ENCODE assay signal across 23 mouse cellular contexts in the genomic region with DNA sequence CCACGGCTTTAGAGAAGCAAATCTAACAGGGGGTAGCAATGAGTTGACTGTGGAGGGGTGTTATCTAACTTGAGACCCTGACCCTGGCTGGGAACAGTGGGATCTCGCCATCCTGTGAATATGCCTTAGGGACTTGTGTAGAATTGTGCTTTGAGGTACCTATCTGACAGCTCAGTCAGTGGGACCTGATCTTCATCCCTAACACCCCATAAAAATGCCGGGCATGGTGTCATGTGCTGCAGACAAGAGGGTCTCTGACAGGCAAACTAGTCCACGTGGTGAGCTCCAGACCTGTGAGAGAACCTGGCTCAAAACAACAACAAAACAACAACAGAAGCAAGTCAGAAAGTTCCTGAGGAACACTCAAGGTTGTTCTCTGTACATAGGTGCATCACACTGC. TPM values are rescaled to one million over a fixed set of nuclear protein-coding genes. Genes with fewer than 3 reads are reported as not detected.
DNase-seq lines count a peak whose midpoint lies in the region; ATAC-seq and TF ChIP-seq lines count a peak whose summit lies in the region.
"Had no signal": no experiment of that assay in that cellular context is flagged by ENCODE, and none has a peak within 500 bp of the region (broad histone marks: within the 10 kb centered on the region; RNA-seq: fewer than 3 reads in every experiment).

No protein-coding gene starts in this region.

- peak; percentile 43; the same call in 1 of the 2 replicates for ATAC-seq in heart, embryonic 14.5 days (ENCODE audit: insufficient number of reproducible peaks, insufficient read depth, low FRiP score, low read depth)
- ATAC-seq in liver, embryonic 13.5 days (ENCODE audit: low read depth): no peak
- no peak for ATAC-seq in activated CD4-positive, CD25-positive, alpha-beta regulatory T cell, adult 4 months
- ATAC-seq in hindbrain, embryonic 11.5 days (ENCODE audit: low FRiP score): no peak
- ATAC-seq: forebrain, embryonic 14.5 days had no signal

- no peaks in the 10 kb centered on the region for H3K36me3 ChIP-seq in heart, embryonic 14.5 days (ENCODE audit: control insufficient read depth, insufficient read depth, low read length)
- H3K36me3 ChIP-seq in thymus, adult 2 months (ENCODE audit: control insufficient read depth, insufficient read depth, low read length): peaks cover 22% of the 10 kb centered on the region
- no peaks in the 10 kb centered on the region for H3K36me3 ChIP-seq in liver, embryonic 13.5 days
- H3K36me3 ChIP-seq in hindbrain, embryonic 11.5 days (ENCODE audit: control insufficient read depth, insufficient read depth, low read length): no peaks in the 10 kb centered on the region
- H3K36me3 ChIP-seq: embryonic facial prominence, embryonic 10.5 days; heart, embryonic 15.5 days; hindbrain, embryonic 12.5 days; neural tube, embryonic 12.5 days had no signal

- DNase-seq in heart, postnatal 14 days: no peak
- no peak for DNase-seq in thymus, adult 2 months
- no peak for DNase-seq in thymus, postnatal 0 days (ENCODE audit: low spot score)
- no peak for DNase-seq in liver, embryonic 13.5 days
- no peak for DNase-seq in hindbrain, embryonic 11.5 days (ENCODE audit: low spot score)
- DNase-seq: cerebellum, adult 2 months; layer of hippocampus, postnatal 36 days; right cerebral cortex, postnatal 4 days had no signal

- intact Hi-C loops in heart, postnatal 14 days (cut with DNase I): no loop called here

- no peak overlapping the region for H3K4me3 ChIP-seq in heart, embryonic 14.5 days (ENCODE audit: control insufficient read depth in 1 of 2, insufficient read depth in 1 of 2, low read depth in 1 of 2, low read length in 2 of 2)
- H3K4me3 ChIP-seq in thymus, adult 2 months (ENCODE audit: control insufficient read depth, insufficient read depth, low read length): no peak overlapping the region
- H3K4me3 ChIP-seq in liver, embryonic 13.5 days (replicated peaks): no peak overlapping the region
- no peak overlapping the region for H3K4me3 ChIP-seq in hindbrain, embryonic 11.5 days (ENCODE audit: low read depth, low read length)
- H3K4me3 ChIP-seq: hindbrain, embryonic 12.5 days; neural tube, embryonic 12.5 days had no signal

- H3K27ac ChIP-seq in heart, embryonic 14.5 days (replicated peaks in 1 of 2; ENCODE audit: control insufficient read depth in 1 of 2, insufficient read depth in 1 of 2, low read depth in 2 of 2, low read length in 2 of 2): no peak overlapping the region
- peak overlapping the region; percentile 34; the same call in 1 of the 2 replicates for H3K27ac ChIP-seq in thymus, adult 2 months (ENCODE audit: control insufficient read depth, insufficient read depth, low read length)
- no peak overlapping the region for H3K27ac ChIP-seq in liver, embryonic 13.5 days
- no peak overlapping the region for H3K27ac ChIP-seq in hindbrain, embryonic 11.5 days (ENCODE audit: low read depth, low read length)
- H3K27ac ChIP-seq: embryonic facial prominence, embryonic 10.5 days; heart, embryonic 15.5 days; hindbrain, embryonic 12.5 days; kidney, postnatal 0 days; neural tube, embryonic 12.5 days had no signal

- H3K4me1 ChIP-seq in heart, embryonic 14.5 days (ENCODE audit: control insufficient read depth in 2 of 2, insufficient read depth in 2 of 2, low read length in 2 of 2): peaks cover 7 to 11% of the 10 kb centered on the region in 2 experiments; a peak in 3 of 4 replicates
- H3K4me1 ChIP-seq in thymus, adult 2 months (replicated peaks; ENCODE audit: control insufficient read depth, insufficient read depth, low read length): peaks cover 62% of the 10 kb centered on the region
- peaks cover 16% of the 10 kb centered on the region for H3K4me1 ChIP-seq in liver, embryonic 13.5 days (replicated peaks)
- no peaks in the 10 kb centered on the region for H3K4me1 ChIP-seq in hindbrain, embryonic 11.5 days (replicated peaks; ENCODE audit: control insufficient read depth, insufficient read depth, low read length)

- TF ChIP-seq CTCF in thymus, adult 2 months (IDR thresholded peaks at IDR 0.05; ENCODE audit: borderline replicate concordance, control insufficient read depth, extremely low read depth, insufficient read depth, low read length, poor library complexity): no peak

- peak overlapping the region; percentile 32; the same call in 1 of the 2 replicates for H3K4me2 ChIP-seq in heart, embryonic 14.5 days (ENCODE audit: low read length)
- peak overlapping the region; percentile 61 for H3K4me2 ChIP-seq in liver, embryonic 13.5 days
- H3K4me2 ChIP-seq in hindbrain, embryonic 11.5 days (replicated peaks; ENCODE audit: low read depth, low read length): no peak overlapping the region
- H3K4me2 ChIP-seq: hindbrain, embryonic 12.5 days; midbrain, embryonic 11.5 days; neural tube, embryonic 12.5 days had no signal

- 39% methylated on average over 4 of the region's 4 CpGs for whole genome bisulfite sequencing in heart, embryonic 14.5 days
- WGBS in thymus, adult 2 months: 74% methylated on average over 4 of the region's 4 CpGs
- 67% methylated on average over 4 of the region's 4 CpGs for WGBS in liver, embryonic 13.5 days (ENCODE audit: insufficient replicate concordance)
- WGBS in hindbrain, embryonic 11.5 days: 90% methylated on average over 4 of the region's 4 CpGs

- no peak for TF ChIP-seq POLR2A in thymus, adult 2 months (IDR thresholded peaks at IDR 0.05; ENCODE audit: control insufficient read depth, extremely low read depth, insufficient read depth, low read length, poor library complexity)

- H3K9ac ChIP-seq in heart, embryonic 14.5 days (ENCODE audit: low read length): no peak overlapping the region
- H3K9ac ChIP-seq in liver, embryonic 13.5 days: no peak overlapping the region
- no peak overlapping the region for H3K9ac ChIP-seq in hindbrain, embryonic 11.5 days (ENCODE audit: low read depth, low read length)
- H3K9ac ChIP-seq: heart, embryonic 15.5 days; hindbrain, embryonic 12.5 days; neural tube, embryonic 12.5 days had no signal

- H3K9me3 ChIP-seq in heart, embryonic 14.5 days (ENCODE audit: control insufficient read depth, low read length): no peaks in the 10 kb centered on the region
- H3K9me3 ChIP-seq in liver, embryonic 13.5 days (replicated peaks): no peaks in the 10 kb centered on the region
- H3K9me3 ChIP-seq in hindbrain, embryonic 11.5 days (ENCODE audit: control insufficient read depth, low read length): no peaks in the 10 kb centered on the region
- H3K9me3 ChIP-seq: embryonic facial prominence, embryonic 10.5 days; heart, embryonic 15.5 days; hindbrain, embryonic 12.5 days; neural tube, embryonic 12.5 days had no signal

- no peaks in the 10 kb centered on the region for H3K27me3 ChIP-seq in heart, embryonic 14.5 days (ENCODE audit: control insufficient read depth, insufficient read depth, low read length)
- no peaks in the 10 kb centered on the region for H3K27me3 ChIP-seq in thymus, adult 2 months (ENCODE audit: control insufficient read depth, insufficient read depth, low read length)
- H3K27me3 ChIP-seq in liver, embryonic 13.5 days: peaks cover 18% of the 10 kb centered on the region
- H3K27me3 ChIP-seq in hindbrain, embryonic 11.5 days (ENCODE audit: control insufficient read depth, insufficient read depth, low read length): no peaks in the 10 kb centered on the region
- H3K27me3 ChIP-seq: heart, embryonic 15.5 days; hindbrain, embryonic 12.5 days; neural tube, embryonic 12.5 days had no signal

RNA-seq across cellular contexts. Expression of gene Grap2, which starts 27.4 kb away (rescaled TPM):
- polyA plus RNA-seq in heart, embryonic 14.5 days (2014; fragmentation: Nextera tagmentation; extraction: Ambion mirVana): 2.1 and 2.4 TPM in 2 replicates
- 1 to 10 TPM; 1.7 to 5.4 TPM for total RNA-seq in heart, postnatal 14 days (2021)
- polyA plus RNA-seq in thymus, adult 2 months (2012; rRNA removed): 139 and 162 TPM in 2 replicates
- 90.8 and 112 TPM in 2 replicates for polyA plus RNA-seq in thymus, postnatal 0 days (2015; fragmentation: Nextera tagmentation; extraction: Ambion mirVana)
- polyA plus RNA-seq in liver, embryonic 13.5 days (2015; fragmentation: Nextera tagmentation; extraction: Ambion mirVana): 31.6 and 33.2 TPM in 2 replicates
- 10 to 100 TPM; 43.4 to 46.5 TPM for polyA plus RNA-seq in activated CD4-positive, CD25-positive, alpha-beta regulatory T cell, adult 4 months (2017; shearing (Covaris generic))
- polyA plus RNA-seq in hindbrain, embryonic 11.5 days (2014; fragmentation: Nextera tagmentation; extraction: Ambion mirVana): 3.0 and 3.9 TPM in 2 replicates

RNA-seq across cellular contexts. Expression of gene Enthd1, which starts 34.9 kb away (rescaled TPM):
- polyA plus RNA-seq in heart, embryonic 14.5 days (2014; fragmentation: Nextera tagmentation; extraction: Ambion mirVana): not detected in 2 replicates
- total RNA-seq in heart, postnatal 14 days (2021): not detected
- polyA plus RNA-seq in thymus, adult 2 months (2012; rRNA removed): 0.09 TPM in 2 replicates
- 0.17 and 0.33 TPM in 2 replicates for polyA plus RNA-seq in thymus, postnatal 0 days (2015; fragmentation: Nextera tagmentation; extraction: Ambion mirVana)
- polyA plus RNA-seq in liver, embryonic 13.5 days (2015; fragmentation: Nextera tagmentation; extraction: Ambion mirVana): not detected in 2 replicates
- under 1 TPM in 1 of 2 experiments, not detected in 1; 0.38 TPM for polyA plus RNA-seq in activated CD4-positive, CD25-positive, alpha-beta regulatory T cell, adult 4 months (2017; shearing (Covaris generic))
- polyA plus RNA-seq in hindbrain, embryonic 11.5 days (2014; fragmentation: Nextera tagmentation; extraction: Ambion mirVana): not detected in 2 replicates
- total RNA-seq: adrenal gland, adult 18-20 months; adrenal gland, postnatal 4 days; gastrocnemius, postnatal 36 days; layer of hippocampus, adult 18-20 months; layer of hippocampus, postnatal 36 days; left cerebral cortex, postnatal 25 days had no signal
- polyA plus RNA-seq: cerebellum, adult 2 months; embryonic facial prominence, embryonic 10.5 days; forebrain, embryonic 14.5 days; heart, embryonic 15.5 days; hindbrain, embryonic 12.5 days; kidney, postnatal 0 days; lung, adult 2 months; midbrain, embryonic 11.5 days; neural tube, embryonic 12.5 days had no signal
